27 mouse cellular contexts compared by ENCODE assay signal in the genomic region with DNA sequence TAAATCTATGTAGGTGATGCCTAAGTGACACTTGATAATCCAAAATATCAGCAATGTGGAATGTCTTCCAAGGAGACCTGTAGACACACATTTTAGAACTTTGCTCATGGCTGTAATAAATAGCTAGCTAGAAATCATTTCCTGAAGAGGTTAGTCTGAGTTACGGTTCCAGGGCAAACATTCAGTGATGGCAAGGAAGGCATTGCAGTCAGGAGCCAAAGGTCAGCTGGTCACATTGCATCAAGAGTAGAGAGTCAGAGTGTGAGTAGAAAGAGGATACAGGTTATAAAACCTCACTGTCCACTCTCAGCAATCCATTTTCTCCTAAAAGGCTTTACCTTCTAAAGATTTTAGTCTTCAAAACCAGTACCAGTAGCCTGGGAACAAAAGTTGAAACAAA. TPM values are rescaled to one million over a fixed set of nuclear protein-coding genes. Genes with fewer than 3 reads are reported as not detected.
DNase-seq lines count a peak whose midpoint lies in the region; ATAC-seq and TF ChIP-seq lines count a peak whose summit lies in the region.
"Had no signal": no experiment of that assay in that cellular context is flagged by ENCODE, and none has a peak within 500 bp of the region (broad histone marks: within the 10 kb centered on the region; RNA-seq: fewer than 3 reads in every experiment).

No protein-coding gene starts in this region.

- H3K36me3 ChIP-seq in kidney, adult 2 months (ENCODE audit: control insufficient read depth, insufficient read depth, low read length), result no peaks in the 10 kb centered on the region
- no peaks in the 10 kb centered on the region for H3K36me3 ChIP-seq in kidney, embryonic 16.5 days (ENCODE audit: insufficient read depth, low read length)
- H3K36me3 ChIP-seq in stomach, postnatal 0 days (ENCODE audit: control insufficient read depth, insufficient read depth, low read length), result no peaks in the 10 kb centered on the region
- H3K36me3 ChIP-seq: embryonic facial prominence, embryonic 12.5 days; embryonic facial prominence, embryonic 15.5 days; hindbrain, embryonic 12.5 days; hindbrain, embryonic 15.5 days had no signal

- H3K27ac ChIP-seq in kidney, adult 2 months (ENCODE audit: insufficient read depth, low read depth, low read length), result no peak overlapping the region
- no peak overlapping the region for H3K27ac ChIP-seq in kidney, embryonic 16.5 days (ENCODE audit: low read length)
- no peak overlapping the region for H3K27ac ChIP-seq in stomach, postnatal 0 days (replicated peaks)
- H3K27ac ChIP-seq: embryonic facial prominence, embryonic 12.5 days; embryonic facial prominence, embryonic 15.5 days; hindbrain, embryonic 12.5 days; hindbrain, embryonic 15.5 days had no signal

- no peak overlapping the region for H3K4me2 ChIP-seq in kidney, embryonic 16.5 days (replicated peaks; ENCODE audit: low read depth, low read length)
- H3K4me2 ChIP-seq in stomach, postnatal 0 days (replicated peaks; ENCODE audit: low read depth), result no peak overlapping the region
- H3K4me2 ChIP-seq: embryonic facial prominence, embryonic 12.5 days; embryonic facial prominence, embryonic 15.5 days; heart, embryonic 11.5 days; hindbrain, embryonic 12.5 days; hindbrain, embryonic 15.5 days had no signal

- no peak overlapping the region for H3K4me3 ChIP-seq in kidney, adult 2 months (ENCODE audit: insufficient read depth, low read depth, low read length)
- no peak overlapping the region for H3K4me3 ChIP-seq in kidney, embryonic 16.5 days (ENCODE audit: low read length)
- H3K4me3 ChIP-seq in stomach, postnatal 0 days (ENCODE audit: low read depth, low read length), result no peak overlapping the region
- H3K4me3 ChIP-seq: embryonic facial prominence, embryonic 12.5 days; embryonic facial prominence, embryonic 15.5 days; hindbrain, embryonic 12.5 days; hindbrain, embryonic 15.5 days had no signal

- TF ChIP-seq CTCF in kidney, adult 2 months (conservative IDR thresholded peaks at IDR 0.05; ENCODE audit: insufficient read depth, insufficient read length, low read depth, low read length), result no peak
- no peak for TF ChIP-seq CTCF in stomach, postnatal 0 days (IDR thresholded peaks at IDR 0.05; ENCODE audit: low read depth)

- ATAC-seq in kidney, embryonic 16.5 days (ENCODE audit: low FRiP score, low TSS enrichment), result no peak
- ATAC-seq in stomach, postnatal 0 days (ENCODE audit: low FRiP score, low TSS enrichment), result no peak
- ATAC-seq: CD4-positive, CD25-positive, alpha-beta regulatory T cell, adult 4 months; forebrain, embryonic 14.5 days; forebrain, postnatal 0 days had no signal

- H3K4me1 ChIP-seq in kidney, adult 2 months (ENCODE audit: control insufficient read depth, insufficient read depth, low read length), result no peaks in the 10 kb centered on the region
- H3K4me1 ChIP-seq in kidney, embryonic 16.5 days (ENCODE audit: insufficient read depth, low read length), result no peaks in the 10 kb centered on the region
- H3K4me1 ChIP-seq in stomach, postnatal 0 days (replicated peaks; ENCODE audit: control insufficient read depth, insufficient read depth), result no peaks in the 10 kb centered on the region
- H3K4me1 ChIP-seq: embryonic facial prominence, embryonic 12.5 days; embryonic facial prominence, embryonic 15.5 days; hindbrain, embryonic 12.5 days; hindbrain, embryonic 15.5 days had no signal

- WGBS in kidney, adult 2 months, result 25% methylated on average over 1 of the region's 1 CpGs
- 32% methylated on average over 1 of the region's 1 CpGs for WGBS in kidney, embryonic 16.5 days
- 54% methylated on average over 1 of the region's 1 CpGs for WGBS in stomach, postnatal 0 days

- H3K9me3 ChIP-seq in kidney, embryonic 16.5 days (ENCODE audit: low read length), result no peaks in the 10 kb centered on the region
- H3K9me3 ChIP-seq in stomach, postnatal 0 days (ENCODE audit: control insufficient read depth, low read length), result no peaks in the 10 kb centered on the region
- H3K9me3 ChIP-seq: embryonic facial prominence, embryonic 12.5 days; embryonic facial prominence, embryonic 15.5 days; hindbrain, embryonic 12.5 days; hindbrain, embryonic 15.5 days had no signal

- TF ChIP-seq POLR2A in kidney, adult 2 months (IDR thresholded peaks at IDR 0.05; ENCODE audit: low read depth, low read length), result no peak

- H3K9ac ChIP-seq in kidney, embryonic 16.5 days (replicated peaks; ENCODE audit: low read length), result no peak overlapping the region
- no peak overlapping the region for H3K9ac ChIP-seq in stomach, postnatal 0 days (ENCODE audit: low read length)
- H3K9ac ChIP-seq: embryonic facial prominence, embryonic 12.5 days; embryonic facial prominence, embryonic 15.5 days; forebrain, postnatal 0 days; hindbrain, embryonic 12.5 days; hindbrain, embryonic 15.5 days had no signal

- no peaks in the 10 kb centered on the region for H3K27me3 ChIP-seq in kidney, adult 2 months (replicated peaks; ENCODE audit: control insufficient read depth, insufficient read depth, low read length)
- H3K27me3 ChIP-seq in kidney, embryonic 16.5 days (ENCODE audit: insufficient read depth, low read length), result no peaks in the 10 kb centered on the region
- H3K27me3 ChIP-seq in stomach, postnatal 0 days (ENCODE audit: control insufficient read depth, insufficient read depth, low read length), result no peaks in the 10 kb centered on the region
- H3K27me3 ChIP-seq: embryonic facial prominence, embryonic 12.5 days; embryonic facial prominence, embryonic 15.5 days; hindbrain, embryonic 12.5 days; hindbrain, embryonic 15.5 days had no signal

- TF ChIP-seq EP300 in stomach, postnatal 0 days (optimal IDR thresholded peaks at IDR 0.05), result no peak

- peak; percentile 80 for DNase-seq in kidney, adult 2 months
- DNase-seq in kidney, postnatal 25 days, result peak; percentile 35 to 53
- no peak for DNase-seq in kidney, postnatal 4 days
- peak; percentile 1 for DNase-seq in stomach, postnatal 0 days (ENCODE audit: low spot score)
- no peak for DNase-seq in frontal cortex, postnatal 36 days (ENCODE audit: low spot score in 2 of 2)
- DNase-seq: adrenal gland, adult 2 months; adrenal gland, postnatal 14 days; cerebellum, adult 11 months; cerebellum, adult 2 months; cerebellum, adult 9-11 months; cerebellum, postnatal 25 days; forebrain, postnatal 0 days; gastrocnemius, postnatal 25 days had no signal

RNA-seq across cellular contexts. Expression of a gene that starts 9.9 kb away (rescaled TPM):
- polyA plus RNA-seq in kidney, adult 2 months (2012; rRNA removed), result not detected in 2 replicates
- polyA plus RNA-seq in kidney, embryonic 16.5 days (2015; fragmentation: Nextera tagmentation; extraction: Ambion mirVana), result not detected in 2 replicates
- polyA plus RNA-seq in stomach, postnatal 0 days (2015; fragmentation: Nextera tagmentation; extraction: Ambion mirVana), result not detected in 2 replicates
- polyA plus RNA-seq: adrenal gland, adult 2 months; C2C12; CD4-positive, CD25-positive, alpha-beta regulatory T cell, adult 4 months; cerebellum, adult 2 months; embryonic facial prominence, embryonic 12.5 days; embryonic facial prominence, embryonic 15.5 days; forebrain, embryonic 11.5 days; forebrain, embryonic 14.5 days; forebrain, postnatal 0 days; frontal cortex, adult 2 months; gonadal fat pad, adult 2 months; heart, embryonic 11.5 days; heart, embryonic 14.5 days; heart, postnatal 0 days; hindbrain, embryonic 12.5 days; hindbrain, embryonic 15.5 days had no signal

RNA-seq across cellular contexts. Expression of a gene that starts 43.2 kb away (rescaled TPM):
- not detected in 2 replicates for polyA plus RNA-seq in kidney, adult 2 months (2012; rRNA removed)
- polyA plus RNA-seq in kidney, embryonic 16.5 days (2015; fragmentation: Nextera tagmentation; extraction: Ambion mirVana), result not detected in 2 replicates
- polyA plus RNA-seq in stomach, postnatal 0 days (2015; fragmentation: Nextera tagmentation; extraction: Ambion mirVana), result 1.5 and 1.6 TPM in 2 replicates
- polyA plus RNA-seq: adrenal gland, adult 2 months; C2C12; CD4-positive, CD25-positive, alpha-beta regulatory T cell, adult 4 months; cerebellum, adult 2 months; embryonic facial prominence, embryonic 12.5 days; embryonic facial prominence, embryonic 15.5 days; forebrain, embryonic 11.5 days; forebrain, embryonic 14.5 days; forebrain, postnatal 0 days; frontal cortex, adult 2 months; gonadal fat pad, adult 2 months; heart, embryonic 11.5 days; heart, embryonic 14.5 days; heart, postnatal 0 days; hindbrain, embryonic 12.5 days; hindbrain, embryonic 15.5 days had no signal

Comparison
In these comparisons a context has a peak if more than half of its experiments do, and no peak if none do; other contexts are left out.
1. DNase-seq: peak in kidney, adult 2 months (single experiment), kidney, postnatal 25 days (2 of 2) and stomach, postnatal 0 days (single experiment); none in kidney, postnatal 4 days (0 of 2) and frontal cortex, postnatal 36 days (0 of 2).